Mouse (Mus musculus): ENCODE data around the gene Flrt2.

Gene Flrt2

GRCm38 (mm10) chr12:95723265-95723664 is 31.2 kb downstream of the Flrt2 start:
- intact Hi-C loops (cut with DNase I) = no loop called here

- intact Hi-C loops (cut with DNase I) = no loop called here
These were observed 42.0 kb downstream of the Flrt2 start for GRCm38 (mm10) chr12:95734075-95734474.

GRCm38 (mm10) chr12:95737571-95737970 is 45.5 kb downstream of the Flrt2 start:
- intact Hi-C loops (cut with DNase I) = no loop called here

GRCm38 (mm10) chr12:95738031-95738430 is 46.0 kb downstream of the Flrt2 start:
- intact Hi-C loops (cut with DNase I) = no loop called here

GRCm38 (mm10) chr12:95738491-95739135 is 46.6 kb downstream of the Flrt2 start:
- intact Hi-C loops (cut with DNase I) = no loop called here

GRCm38 (mm10) chr12:95739739-95740138 is 47.7 kb downstream of the Flrt2 start:
- intact Hi-C loops (cut with DNase I) = no loop called here

GRCm38 (mm10) chr12:95741296-95741695 is 49.3 kb downstream of the Flrt2 start:
- intact Hi-C loops (cut with DNase I) = no loop called here

- intact Hi-C loops (cut with DNase I) = no loop called here
These were observed 52.3 kb downstream of the Flrt2 start for GRCm38 (mm10) chr12:95744307-95744706.

- intact Hi-C loops (cut with DNase I) = no loop called here
These were observed 55.0 kb downstream of the Flrt2 start for GRCm38 (mm10) chr12:95746856-95747579.

GRCm38 (mm10) chr12:95748760-95749159 is 56.7 kb downstream of the Flrt2 start:
- intact Hi-C loops (cut with DNase I) = no loop called here

- intact Hi-C loops (cut with DNase I) = no loop called here
These were observed 57.2 kb downstream of the Flrt2 start for GRCm38 (mm10) chr12:95749248-95749647.

GRCm38 (mm10) chr12:95759212-95759746 is 67.3 kb downstream of the Flrt2 start:
- intact Hi-C loops (cut with DNase I) = no loop called here

- intact Hi-C loops (cut with DNase I) = no loop called here
These were observed 73.2 kb downstream of the Flrt2 start for GRCm38 (mm10) chr12:95765255-95765654.

GRCm38 (mm10) chr12:95769041-95769440 is 77.0 kb downstream of the Flrt2 start:
- intact Hi-C loops (cut with DNase I) = no loop called here

GRCm38 (mm10) chr12:95770251-95770650 is 78.2 kb downstream of the Flrt2 start:
- intact Hi-C loops (cut with DNase I) = no loop called here

- intact Hi-C loops (cut with DNase I) = no loop called here
These were observed 98.1 kb downstream of the Flrt2 start for GRCm38 (mm10) chr12:95790146-95790545.

GRCm38 (mm10) chr12:95816660-95817059 is 124.6 kb downstream of the Flrt2 start:
- intact Hi-C loops (cut with DNase I) = no loop called here
